Mouse (Mus musculus) liver, adult 2 months (tissue): Measurements from ENCODE around the gene Epgn. TPM values are rescaled to one million over a fixed set of nuclear protein-coding genes. Genes with fewer than 3 reads are reported as not detected.

Experiments
- DNase-seq: peaks from one replicate; pipeline ENCODE4 v3.0.0-alpha.2; 2011; ENCODE audit warnings: low read depth, low spot score; ENCODE audit errors: extremely low read depth
- H3K27ac ChIP-seq: fragments of 200-500 bp; replicated peaks from 2 replicates; pipeline ENCODE4 v1.5.1; 2012; ENCODE audit warnings: low read depth, mild to moderate bottlenecking, control low read depth, inconsistent platforms, low read length; ENCODE audit not compliant: insufficient read depth
- H3K27me3 ChIP-seq: fragments of 200-500 bp; 2 replicates; pipeline ENCODE4 v1.6.1; 2012; ENCODE audit warnings: mild to moderate bottlenecking, moderate library complexity, low read length, inconsistent platforms; ENCODE audit not compliant: control insufficient read depth, insufficient read depth
- H3K36me3 ChIP-seq: fragments of 200-500 bp; 2 replicates; pipeline ENCODE4 v1.6.1; 2012; ENCODE audit warnings: low read length, inconsistent platforms; ENCODE audit not compliant: control insufficient read depth, insufficient read depth
- H3K4me1 ChIP-seq: fragments of 200-500 bp; 2 replicates; pipeline ENCODE4 v1.6.1; 2011; ENCODE audit warnings: low read length; ENCODE audit not compliant: control insufficient read depth, insufficient read depth
- H3K4me3 ChIP-seq: fragments of 200-500 bp; 2 replicates; pipeline ENCODE4 v1.5.1; 2011; ENCODE audit warnings: low read depth, mild to moderate bottlenecking, control low read depth, low read length, moderate library complexity; ENCODE audit not compliant: insufficient read depth
- H3K79me2 ChIP-seq: fragments of 200-500 bp; 2 replicates; pipeline ENCODE4 v1.6.1; 2012; ENCODE audit warnings: inconsistent platforms, mild to moderate bottlenecking, low read length, moderate library complexity; ENCODE audit not compliant: control insufficient read depth, insufficient read depth
- H3K9ac ChIP-seq: fragments of 200-500 bp; 2 replicates; pipeline ENCODE4 v1.6.1; 2012; ENCODE audit warnings: low read depth, mild to moderate bottlenecking, control low read depth, inconsistent platforms, low read length
- CTCF ChIP-seq: fragments of 200-500 bp; IDR thresholded peaks from 2 replicates; pipeline ENCODE4 v1.5.1; 2011; ENCODE audit warnings: low read depth, low read length, control low read depth
- POLR2A ChIP-seq: fragments of 200-500 bp; IDR thresholded peaks from 2 replicates; pipeline ENCODE4 v1.6.1; 2011; ENCODE audit warnings: low read length, control low read depth; ENCODE audit not compliant: insufficient read depth; ENCODE audit errors: extremely low read depth
- whole genome bisulfite sequencing: fragments of 180-500 bp; shearing (Covaris S2); methylation state at CpG from one replicate; pipeline ENCODE4 v1.1.7; 2018; 5-methylcytosine and 5-hydroxymethylcytosine counted together
- polyA plus RNA-seq: library from polyadenylated mRNA; depleted of rRNA; stranded (reverse); fragments of >200 nt; gene quantifications from 2 replicates; pipeline ENCODE4 v1.2.3, GENCODE M21; 2012
- total RNA-seq: library from RNA; depleted of rRNA; stranded (reverse); fragments of >200 nt; gene quantifications from 2 replicates; pipeline ENCODE4 v1.2.3, GENCODE M21; 2014

Epgn gene
- total and polyA plus RNA-seq, 2 experiments, result not detected

DNA sequence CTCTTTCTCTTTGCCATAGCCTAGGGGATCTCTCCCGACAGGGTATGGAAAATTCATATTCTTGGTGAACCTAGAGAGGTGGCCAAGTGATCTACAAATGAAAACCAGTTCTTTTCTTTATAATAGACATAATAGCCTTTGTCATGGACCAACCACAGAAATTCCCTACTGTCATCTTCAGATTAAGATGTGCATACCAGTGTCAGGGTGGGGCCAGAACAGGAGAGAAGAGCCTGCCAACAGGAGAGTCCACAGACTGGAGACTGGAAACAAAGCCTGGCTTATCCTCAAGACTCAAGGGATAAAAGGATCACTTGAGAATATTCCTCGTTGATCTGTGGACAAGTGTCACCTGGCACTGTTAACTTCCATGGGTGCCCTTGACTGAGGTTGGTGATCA is 10.5 kb downstream of the Epgn start:
- Histone ChIP-seq H3K4me1 (peaks cover 3% of the 10 kb centered on the region; the same call in 1 of the 2 replicates), H3K9ac (no peak overlapping the region), H3K27ac (no peak overlapping the region), H3K36me3 (no peaks in the 10 kb centered on the region), H3K79me2 (no peaks in the 10 kb centered on the region), H3K4me3 (no peak overlapping the region), H3K27me3 (no peaks in the 10 kb centered on the region)
- no peak for TF ChIP-seq CTCF
- TF ChIP-seq POLR2A, result no peak
- WGBS, result 71% methylated on average over 2 of the region's 2 CpGs
- no peak for DNase-seq

DNA sequence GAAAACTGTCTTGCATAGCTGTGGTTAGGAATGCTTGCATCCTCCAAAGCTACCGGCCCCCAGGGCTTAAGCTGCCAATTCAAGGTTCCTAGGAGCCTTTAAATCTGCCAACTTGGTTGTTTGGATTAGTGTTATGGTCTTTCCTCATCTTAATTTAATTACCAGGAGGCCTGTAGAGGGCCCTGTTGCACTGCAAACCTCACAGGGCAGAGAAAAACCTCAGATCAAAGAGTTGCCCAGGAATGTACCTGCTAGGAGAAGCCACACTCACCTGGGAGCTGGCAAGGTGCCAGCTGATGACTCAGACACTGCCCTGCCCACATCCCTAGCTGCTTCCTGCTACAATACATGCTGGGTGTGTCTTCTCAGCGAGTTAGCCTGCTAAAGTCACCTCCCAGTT is 11.3 kb downstream of the Epgn start:
- TF ChIP-seq POLR2A (no peak), CTCF (0 out of 2 replicates have a peak, but pooled peaks have one; percentile 9)
- peak; percentile 54 for DNase-seq
- no peak overlapping the region for H3K9ac ChIP-seq
- H3K36me3 ChIP-seq, result no peaks in the 10 kb centered on the region
- no peak overlapping the region for H3K27ac ChIP-seq
- H3K79me2 ChIP-seq, result no peaks in the 10 kb centered on the region
- H3K27me3 ChIP-seq, result no peaks in the 10 kb centered on the region
- H3K4me1 ChIP-seq, result peaks cover 3% of the 10 kb centered on the region; the same call in 1 of the 2 replicates
- no peak overlapping the region for H3K4me3 ChIP-seq
- 9% methylated on average over 2 of the region's 2 CpGs for WGBS

DNA sequence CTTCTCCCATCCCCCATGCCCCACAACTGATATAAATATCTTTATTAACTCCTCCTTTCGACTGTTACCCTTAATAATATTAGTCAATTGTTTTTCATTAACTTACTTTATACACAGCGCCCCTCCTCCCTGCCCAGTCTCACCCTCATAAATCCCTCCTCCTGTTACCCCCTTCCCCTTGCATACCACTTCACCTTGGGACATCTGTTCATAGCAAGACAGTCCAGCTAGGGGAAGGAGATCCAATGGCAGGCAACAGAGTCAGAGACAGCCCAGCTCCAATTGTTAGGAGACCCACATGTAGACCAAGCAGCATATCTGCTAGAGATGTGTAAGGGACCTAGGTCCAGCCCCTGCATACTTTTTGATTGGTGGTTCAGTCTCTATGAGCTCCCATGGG is 11.7 kb downstream of the Epgn start:
- TF ChIP-seq POLR2A, result no peak
- no peak for TF ChIP-seq CTCF
- no peaks in the 10 kb centered on the region for H3K79me2 ChIP-seq
- no peak overlapping the region for H3K9ac ChIP-seq
- 89% methylated on average over 2 of the region's 2 CpGs for WGBS
- no peak overlapping the region for H3K4me3 ChIP-seq
- H3K36me3 ChIP-seq, result no peaks in the 10 kb centered on the region
- no peak overlapping the region for H3K27ac ChIP-seq
- H3K27me3 ChIP-seq, result no peaks in the 10 kb centered on the region
- H3K4me1 ChIP-seq, result peaks cover 3% of the 10 kb centered on the region; the same call in 1 of the 2 replicates
- DNase-seq, result no peak

- H3K27me3 ChIP-seq, result no peaks in the 10 kb centered on the region
- H3K4me3 ChIP-seq, result no peak overlapping the region
- no peaks in the 10 kb centered on the region for H3K36me3 ChIP-seq
- H3K79me2 ChIP-seq, result no peaks in the 10 kb centered on the region
- no peak for TF ChIP-seq CTCF
- TF ChIP-seq POLR2A, result no peak
- no peak overlapping the region for H3K9ac ChIP-seq
- no peak overlapping the region for H3K27ac ChIP-seq
- no peak for DNase-seq
- no peaks in the 10 kb centered on the region for H3K4me1 ChIP-seq
- WGBS, result 48% methylated on average over 6 of the region's 6 CpGs
Measured at GRCm38 (mm10) chr5:91047987-91048386, 20.7 kb downstream of the Epgn start.

DNA sequence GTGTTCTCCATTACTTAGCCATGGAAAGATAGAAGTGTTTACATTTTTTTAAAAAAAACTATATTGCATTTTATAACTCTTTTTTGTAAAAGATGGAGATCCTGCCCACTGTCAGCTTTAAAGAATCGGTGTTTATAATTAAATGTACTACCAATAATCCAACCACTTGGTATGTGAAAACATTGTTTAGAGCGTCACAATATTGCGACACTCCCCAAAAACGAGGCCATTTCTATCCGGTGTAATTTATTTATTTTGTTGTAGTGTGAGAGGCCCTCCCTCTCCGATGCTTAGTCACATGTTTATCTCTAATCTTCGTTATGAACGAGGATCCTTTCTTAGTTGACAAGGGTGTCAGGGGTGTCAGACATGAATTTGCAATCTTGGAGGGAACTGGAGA is 21.1 kb downstream of the Epgn start:
- Histone ChIP-seq H3K4me1 (no peaks in the 10 kb centered on the region), H3K9ac (no peak overlapping the region), H3K4me3 (no peak overlapping the region), H3K36me3 (no peaks in the 10 kb centered on the region), H3K79me2 (no peaks in the 10 kb centered on the region), H3K27ac (no peak overlapping the region), H3K27me3 (no peaks in the 10 kb centered on the region)
- 71% methylated on average over 8 of the region's 8 CpGs for WGBS
- TF ChIP-seq POLR2A (no peak), CTCF (no peak)
- DNase-seq, result no peak

DNA sequence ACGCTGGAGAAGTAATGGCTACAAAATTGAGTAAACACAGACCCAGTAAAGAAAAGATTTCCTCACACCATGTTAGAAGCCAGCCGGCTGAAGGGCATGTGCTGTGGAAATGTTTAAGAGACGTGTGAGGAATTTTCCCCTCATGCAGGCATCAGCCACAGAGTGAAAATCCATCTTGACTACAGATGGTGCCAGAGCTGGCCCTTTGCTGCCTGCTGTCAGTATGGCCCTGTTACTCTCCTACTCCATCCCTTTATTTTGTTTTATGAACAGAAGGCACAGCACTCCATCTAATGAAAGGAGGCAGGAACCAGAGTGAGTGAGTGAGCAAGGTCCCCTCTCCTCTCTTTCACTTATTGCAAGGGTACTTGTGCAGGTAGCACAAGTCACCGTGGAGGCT is 45.1 kb downstream of the Epgn start:
- no peak overlapping the region for H3K27ac ChIP-seq
- H3K4me1 ChIP-seq, result no peaks in the 10 kb centered on the region
- H3K9ac ChIP-seq, result no peak overlapping the region
- no peak overlapping the region for H3K4me3 ChIP-seq
- no peaks in the 10 kb centered on the region for H3K36me3 ChIP-seq
- TF ChIP-seq CTCF (no peak), POLR2A (no peak)
- H3K79me2 ChIP-seq, result no peaks in the 10 kb centered on the region
- H3K27me3 ChIP-seq, result 0 out of 2 replicates have a peak, but pooled peaks cover 4% of the 10 kb centered on the region
- no peak for DNase-seq
- WGBS, result 69% methylated on average over 4 of the region's 4 CpGs
